Comparison of ENCODE assay signal across 24 mouse cellular contexts in the genomic region with DNA sequence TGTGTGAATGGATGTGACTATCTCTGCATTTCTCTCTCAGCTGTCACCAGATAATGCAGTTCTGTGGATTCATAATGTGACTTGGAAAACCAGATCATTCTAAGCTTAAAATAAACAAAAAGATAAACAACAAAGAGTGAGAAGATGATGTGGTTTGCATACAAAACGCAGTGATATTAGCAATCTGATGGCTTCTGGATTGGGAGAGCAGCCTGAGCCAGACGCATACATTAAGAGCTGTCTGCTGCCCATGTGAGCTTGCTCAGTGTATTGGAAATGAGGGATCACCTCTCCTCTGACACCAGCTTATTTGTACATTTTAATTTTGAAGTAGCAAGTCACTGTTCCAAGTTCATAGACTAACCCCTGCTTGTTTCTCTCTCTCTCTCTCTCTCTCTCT. TPM values are rescaled to one million over a fixed set of nuclear protein-coding genes. Genes with fewer than 3 reads are reported as not detected.
DNase-seq lines count a peak whose midpoint lies in the region; ATAC-seq and TF ChIP-seq lines count a peak whose summit lies in the region.
"Had no signal": no experiment of that assay in that cellular context is flagged by ENCODE, and none has a peak within 500 bp of the region (broad histone marks: within the 10 kb centered on the region; RNA-seq: fewer than 3 reads in every experiment).

No protein-coding gene starts in this region.

- H3K4me3 ChIP-seq in forebrain, embryonic 11.5 days (ENCODE audit: low read depth, low read length) = no peak overlapping the region
- H3K4me3 ChIP-seq in forebrain, embryonic 10.5 days = no peak overlapping the region
- no peak overlapping the region for H3K4me3 ChIP-seq in forebrain, embryonic 16.5 days (replicated peaks; ENCODE audit: low read length)
- no peak overlapping the region; the same call in 1 of the 2 replicates for H3K4me3 ChIP-seq in hindbrain, embryonic 16.5 days (ENCODE audit: low read length)
- H3K4me3 ChIP-seq in neural tube, embryonic 12.5 days = no peak overlapping the region
- H3K4me3 ChIP-seq in gastrocnemius, adult 2 months = no peak overlapping the region
- H3K4me3 ChIP-seq: heart, embryonic 13.5 days; limb, embryonic 15.5 days had no signal

- H3K4me1 ChIP-seq in forebrain, embryonic 11.5 days (replicated peaks; ENCODE audit: control insufficient read depth, insufficient read depth, low read length) = peaks cover 4% of the 10 kb centered on the region; the same call in 1 of the 2 replicates
- H3K4me1 ChIP-seq in forebrain, embryonic 10.5 days = peaks cover 35% of the 10 kb centered on the region
- peaks cover 19% of the 10 kb centered on the region for H3K4me1 ChIP-seq in forebrain, embryonic 16.5 days (replicated peaks; ENCODE audit: control insufficient read depth, insufficient read depth, low read length)
- peaks cover 9% of the 10 kb centered on the region for H3K4me1 ChIP-seq in hindbrain, embryonic 16.5 days (ENCODE audit: control insufficient read depth, insufficient read depth, low read depth, low read length)
- H3K4me1 ChIP-seq in neural tube, embryonic 12.5 days = peaks cover 11% of the 10 kb centered on the region; the same call in 1 of the 2 replicates

- H3K9ac ChIP-seq in forebrain, embryonic 11.5 days (ENCODE audit: low read length) = no peak overlapping the region
- peak overlapping the region; percentile 41; the same call in 1 of the 2 replicates for H3K9ac ChIP-seq in forebrain, embryonic 16.5 days (replicated peaks; ENCODE audit: low read depth, low read length)
- no peak overlapping the region; the same call in 1 of the 2 replicates for H3K9ac ChIP-seq in hindbrain, embryonic 16.5 days (ENCODE audit: low read depth, low read length)
- H3K9ac ChIP-seq in neural tube, embryonic 12.5 days = no peak overlapping the region
- H3K9ac ChIP-seq: heart, embryonic 13.5 days; limb, embryonic 15.5 days; liver, postnatal 0 days had no signal

- WGBS in forebrain, embryonic 11.5 days = 47% methylated on average over 2 of the region's 2 CpGs
- WGBS in forebrain, embryonic 10.5 days = 70% methylated on average over 2 of the region's 2 CpGs
- WGBS in forebrain, embryonic 16.5 days = 15% methylated on average over 2 of the region's 2 CpGs
- 20% methylated on average over 2 of the region's 2 CpGs for WGBS in hindbrain, embryonic 16.5 days
- WGBS in neural tube, embryonic 12.5 days = 56% methylated on average over 2 of the region's 2 CpGs

- no peaks in the 10 kb centered on the region for H3K27me3 ChIP-seq in forebrain, embryonic 11.5 days (ENCODE audit: control insufficient read depth, insufficient read depth, low read length)
- no peaks in the 10 kb centered on the region for H3K27me3 ChIP-seq in forebrain, embryonic 10.5 days (ENCODE audit: poor library complexity, severe bottlenecking)
- no peaks in the 10 kb centered on the region for H3K27me3 ChIP-seq in forebrain, embryonic 16.5 days (replicated peaks; ENCODE audit: control insufficient read depth, insufficient read depth, low read length)
- no peaks in the 10 kb centered on the region for H3K27me3 ChIP-seq in hindbrain, embryonic 16.5 days (replicated peaks; ENCODE audit: control insufficient read depth, insufficient read depth, low read length)
- no peaks in the 10 kb centered on the region for H3K27me3 ChIP-seq in neural tube, embryonic 12.5 days (replicated peaks)
- H3K27me3 ChIP-seq: heart, embryonic 13.5 days; limb, embryonic 15.5 days had no signal

- intact Hi-C loops in gastrocnemius, adult 2 months (cut with DNase I) = loop anchor here (10.0 kb wide), 1 partner anchor 113 kb away; no protein-coding TSS in a partner anchor

- no peak for TF ChIP-seq CTCF in gastrocnemius, adult 2 months (IDR thresholded peaks at IDR 0.05)

- H3K36me3 ChIP-seq in forebrain, embryonic 11.5 days (ENCODE audit: control insufficient read depth, insufficient read depth, low read length) = no peaks in the 10 kb centered on the region
- no peaks in the 10 kb centered on the region for H3K36me3 ChIP-seq in forebrain, embryonic 10.5 days (replicated peaks)
- H3K36me3 ChIP-seq in forebrain, embryonic 16.5 days (ENCODE audit: control insufficient read depth, insufficient read depth) = no peaks in the 10 kb centered on the region
- H3K36me3 ChIP-seq in hindbrain, embryonic 16.5 days (ENCODE audit: control insufficient read depth, insufficient read depth, low read length) = no peaks in the 10 kb centered on the region
- no peaks in the 10 kb centered on the region for H3K36me3 ChIP-seq in neural tube, embryonic 12.5 days
- H3K36me3 ChIP-seq: heart, embryonic 13.5 days; limb, embryonic 15.5 days had no signal

- H3K9me3 ChIP-seq in forebrain, embryonic 11.5 days (ENCODE audit: control insufficient read depth, low read length) = no peaks in the 10 kb centered on the region
- H3K9me3 ChIP-seq in forebrain, embryonic 10.5 days = no peaks in the 10 kb centered on the region
- no peaks in the 10 kb centered on the region for H3K9me3 ChIP-seq in forebrain, embryonic 16.5 days (ENCODE audit: control insufficient read depth, low read length)
- H3K9me3 ChIP-seq in hindbrain, embryonic 16.5 days (ENCODE audit: control insufficient read depth, low read length) = no peaks in the 10 kb centered on the region
- no peaks in the 10 kb centered on the region for H3K9me3 ChIP-seq in neural tube, embryonic 12.5 days
- H3K9me3 ChIP-seq: heart, embryonic 13.5 days; limb, embryonic 15.5 days had no signal

- H3K4me2 ChIP-seq in forebrain, embryonic 11.5 days (ENCODE audit: low read depth, low read length, severe bottlenecking) = no peak overlapping the region
- peak overlapping the region; percentile 40 for H3K4me2 ChIP-seq in forebrain, embryonic 16.5 days (ENCODE audit: low read length)
- H3K4me2 ChIP-seq in hindbrain, embryonic 16.5 days (ENCODE audit: low read length) = peak overlapping the region; percentile 41
- 0 out of 2 replicates have a peak overlapping the region, but pooled peaks have one; percentile 15 for H3K4me2 ChIP-seq in neural tube, embryonic 12.5 days (replicated peaks)
- H3K4me2 ChIP-seq: heart, embryonic 13.5 days; limb, embryonic 15.5 days had no signal

- H3K27ac ChIP-seq in forebrain, embryonic 11.5 days (ENCODE audit: low read depth, low read length) = peak overlapping the region; percentile 18; the same call in 1 of the 2 replicates
- H3K27ac ChIP-seq in forebrain, embryonic 10.5 days = no peak overlapping the region
- peak overlapping the region; percentile 86 for H3K27ac ChIP-seq in forebrain, embryonic 16.5 days (ENCODE audit: low read length)
- peak overlapping the region; percentile 69 for H3K27ac ChIP-seq in hindbrain, embryonic 16.5 days (ENCODE audit: low read depth, low read length)
- H3K27ac ChIP-seq in neural tube, embryonic 12.5 days = peak overlapping the region; percentile 46; the same call in 1 of the 2 replicates
- no peak overlapping the region for H3K27ac ChIP-seq in gastrocnemius, adult 2 months
- H3K27ac ChIP-seq: heart, embryonic 13.5 days; limb, embryonic 15.5 days had no signal

- no peak for ATAC-seq in forebrain, embryonic 11.5 days (replicated peaks; ENCODE audit: low FRiP score)
- ATAC-seq in forebrain, embryonic 16.5 days = no peak
- ATAC-seq in hindbrain, embryonic 16.5 days = no peak
- ATAC-seq in neural tube, embryonic 12.5 days (ENCODE audit: low FRiP score, low read depth) = no peak
- ATAC-seq: liver, postnatal 0 days had no signal

- no peak for DNase-seq in forebrain, embryonic 11.5 days (ENCODE audit: low spot score)
- DNase-seq in forebrain, embryonic 10.5 days (ENCODE audit: extremely low spot score, low spot score) = no peak
- no peak for DNase-seq in urinary bladder, adult 18-20 months (ENCODE audit: low spot score in 2 of 2)
- no peak for DNase-seq in liver
- DNase-seq in gastrocnemius, adult 2 months = no peak
- DNase-seq: cerebellum, postnatal 25 days; heart, adult 11 months; kidney, adult 8-10 months; kidney, postnatal 25 days; liver, postnatal 0 days; retina, postnatal 1 day; thymus, postnatal 4 days had no signal

RNA-seq across cellular contexts. Expression of gene Gm11146, which starts 46.3 kb away (rescaled TPM):
- not detected in 2 replicates for polyA plus RNA-seq in forebrain, embryonic 11.5 days (2014; fragmentation: Nextera tagmentation; extraction: Ambion mirVana)
- not detected in 2 replicates for polyA plus RNA-seq in forebrain, embryonic 10.5 days (2016; fragmentation: Nextera tagmentation; extraction: Ambion mirVana)
- not detected in 2 replicates for polyA plus RNA-seq in forebrain, embryonic 16.5 days (2015; fragmentation: Nextera tagmentation; extraction: Ambion mirVana)
- polyA plus RNA-seq in hindbrain, embryonic 16.5 days (2015; fragmentation: Nextera tagmentation; extraction: Ambion mirVana) = not detected in 2 replicates
- polyA plus RNA-seq in neural tube, embryonic 12.5 days (2016; fragmentation: Nextera tagmentation; extraction: Ambion mirVana) = not detected in 2 replicates
- total RNA-seq in gastrocnemius, adult 2 months (2021) = not detected
- total RNA-seq: adrenal gland, adult 18-20 months; gastrocnemius, adult 18-20 months; layer of hippocampus, postnatal 10 days; left cerebral cortex, postnatal 25 days; MEL; neutrophil, adult 5-6 weeks had no signal
- polyA plus RNA-seq: heart, embryonic 13.5 days; limb, embryonic 15.5 days; liver, postnatal 0 days; small intestine, adult 2 months had no signal

Comparison
In these comparisons a context has a peak if more than half of its experiments do, and no peak if none do; other contexts are left out.
1. H3K27ac ChIP-seq: peak in forebrain, embryonic 11.5 days (single experiment), forebrain, embryonic 16.5 days (single experiment), hindbrain, embryonic 16.5 days (single experiment) and neural tube, embryonic 12.5 days (single experiment); none in forebrain, embryonic 10.5 days (single experiment) and gastrocnemius, adult 2 months (single experiment).